Mouse (Mus musculus) liver, embryonic 14.5 days (tissue): Measurements from ENCODE around the gene Rcor1. TPM values are rescaled to one million over a fixed set of nuclear protein-coding genes. Genes with fewer than 3 reads are reported as not detected.

Experiments
- ATAC-seq: fragments of 200-750 bp; cut with Nextera tagmentation; 2 replicates; pipeline ENCODE4 v1.8.0; 2017; ENCODE audit warnings: moderate number of reproducible peaks, mild to moderate bottlenecking, moderate library complexity; ENCODE audit not compliant: insufficient read depth
- DNase-seq, 3 experiments: peaks; one replicate each; pipeline ENCODE4 v3.0.0-alpha.2; 2012 to 2013; ENCODE audit warnings: low read depth in 3 of 3, low spot score in 3 of 3
- H3K27ac ChIP-seq: fragments of 300-500 bp; sonication (generic); 2 replicates; pipeline ENCODE4 v1.5.1; 2014; ENCODE audit warnings: moderate library complexity, mild to moderate bottlenecking, control low read depth, inconsistent platforms
- H3K27me3 ChIP-seq: fragments of 300-500 bp; sonication (generic); 2 replicates; pipeline ENCODE4 v1.6.1; 2014; ENCODE audit warnings: mild to moderate bottlenecking, low read length, moderate library complexity; ENCODE audit not compliant: control insufficient read depth, insufficient read depth
- H3K36me3 ChIP-seq: fragments of 300-500 bp; sonication (generic); replicated peaks from 2 replicates; pipeline ENCODE4 v1.6.1; 2014; ENCODE audit warnings: low read depth; ENCODE audit not compliant: control insufficient read depth, insufficient read depth
- H3K4me1 ChIP-seq, 2 experiments: fragments of 200-500 bp in 1 of 2; fragments of 300-500 bp in 1 of 2; sonication (generic) in 1 of 2; replicated peaks; 2 replicates each; pipeline ENCODE4 v1.6.1; 2012 to 2014; ENCODE audit warnings: antibody characterized with exemption in 1 of 2, inconsistent platforms in 1 of 2, low read length in 1 of 2; ENCODE audit not compliant: control insufficient read depth in 2 of 2, insufficient read depth in 2 of 2
- H3K4me2 ChIP-seq: fragments of 300-500 bp; sonication (generic); 2 replicates; pipeline ENCODE4 v1.6.1; 2014; ENCODE audit warnings: low read depth, mild to moderate bottlenecking, control low read depth, moderate library complexity
- H3K4me3 ChIP-seq, 2 experiments: fragments of 200-500 bp in 1 of 2; fragments of 300-500 bp in 1 of 2; sonication (generic) in 1 of 2; 2 replicates each; pipeline ENCODE4 v1.5.1; 2012 to 2014; ENCODE audit warnings: low read depth in 2 of 2, low read length in 2 of 2, mild to moderate bottlenecking in 2 of 2, control low read depth in 1 of 2, inconsistent platforms in 1 of 2, moderate library complexity in 1 of 2; ENCODE audit not compliant: insufficient read depth in 1 of 2
- H3K9ac ChIP-seq: fragments of 300-500 bp; sonication (generic); replicated peaks from 2 replicates; pipeline ENCODE4 v1.6.1; 2014; ENCODE audit warnings: mild to moderate bottlenecking, control low read depth, moderate library complexity
- H3K9me3 ChIP-seq: fragments of 300-500 bp; sonication (generic); 2 replicates; pipeline ENCODE4 v1.6.1; 2016; ENCODE audit warnings: low read length, mixed read lengths; ENCODE audit not compliant: control insufficient read depth
- CTCF ChIP-seq: IDR thresholded peaks from 2 replicates; pipeline ENCODE4 v1.5.1; 2016; ENCODE audit warnings: antibody characterized with exemption, low read depth, control low read depth
- EP300 ChIP-seq: IDR thresholded peaks from 2 replicates; pipeline ENCODE4 v1.6.1; 2016; ENCODE audit warnings: antibody characterized with exemption, low read depth
- WGBS: fragments of 180-500 bp; shearing (Covaris S2); extraction: QIAGEN DNeasy Blood & Tissue Kit; methylation state at CpG from one replicate; pipeline ENCODE4 v1.1.7; 2014; ENCODE audit not compliant: insufficient replicate concordance; 5-methylcytosine and 5-hydroxymethylcytosine counted together
- polyA plus RNA-seq, 2 experiments: library from polyadenylated mRNA; depleted of rRNA in 1 of 2; stranded (reverse) in 1 of 2; unstranded in 1 of 2; fragments of >200 nt; fragmentation: Nextera tagmentation in 1 of 2; extraction: Ambion mirVana in 1 of 2; gene quantifications; 2 replicates each; pipeline versions ENCODE4 v1.2.1 to v1.2.3; 2012 to 2014

Gene Rcor1
- polyA plus RNA-seq, 2 experiments = 5.8 to 9.1 TPM

DNA sequence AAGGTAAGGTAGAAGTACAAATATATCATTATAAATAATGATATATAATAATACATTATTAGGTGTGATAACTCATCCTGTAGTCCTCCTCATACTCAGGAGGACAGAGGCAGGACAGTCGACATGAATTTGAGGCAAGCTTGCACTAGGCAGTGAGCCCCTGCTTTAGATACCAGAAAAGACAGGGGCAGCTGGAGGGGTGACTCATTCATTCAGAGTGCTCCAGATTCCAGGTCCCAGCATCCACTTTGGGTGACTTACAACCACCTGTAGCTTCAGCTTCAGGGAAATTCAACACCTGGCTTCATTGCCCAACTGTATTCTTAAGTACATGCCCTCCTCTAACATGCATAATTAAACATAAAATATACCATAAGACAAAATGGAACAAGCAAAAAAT lies 7.7 kb downstream of the Rcor1 start:
- Histone ChIP-seq H3K4me1 (no peaks in the 10 kb centered on the region; a peak in 1 of 4 replicates), H3K9ac (no peak overlapping the region), H3K9me3 (no peaks in the 10 kb centered on the region), H3K4me2 (no peak overlapping the region), H3K27ac (no peak overlapping the region), H3K27me3 (no peaks in the 10 kb centered on the region), H3K4me3 (no peak overlapping the region), H3K36me3 (no peaks in the 10 kb centered on the region; the same call in 1 of the 2 replicates)
- WGBS = 57% methylated on average over 1 of the region's 1 CpGs
- DNase-seq = no peak
- no peak for ATAC-seq
- no peak for TF ChIP-seq CTCF
- no peak for TF ChIP-seq EP300

DNA sequence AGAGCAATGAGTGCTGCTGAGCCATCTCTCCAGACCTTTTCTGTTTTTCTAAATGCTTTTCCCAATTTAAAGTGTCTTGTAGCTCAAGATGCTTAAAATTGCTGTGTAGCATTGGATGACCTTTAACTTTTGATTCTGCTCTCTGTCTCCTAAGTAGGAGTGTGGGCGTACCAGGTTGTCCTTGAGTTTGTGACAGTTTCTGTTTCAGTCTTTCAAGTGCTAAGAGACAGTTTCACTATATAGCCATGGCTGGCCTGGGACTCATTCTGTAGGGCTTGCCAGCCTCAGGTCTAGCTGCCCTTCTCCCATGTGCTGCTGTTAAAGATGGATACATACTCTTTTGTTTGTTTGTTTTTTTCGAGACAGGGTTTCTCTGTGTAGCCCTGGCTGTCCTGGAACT lies 9.1 kb downstream of the Rcor1 start:
- H3K36me3 ChIP-seq = no peaks in the 10 kb centered on the region; the same call in 1 of the 2 replicates

DNA sequence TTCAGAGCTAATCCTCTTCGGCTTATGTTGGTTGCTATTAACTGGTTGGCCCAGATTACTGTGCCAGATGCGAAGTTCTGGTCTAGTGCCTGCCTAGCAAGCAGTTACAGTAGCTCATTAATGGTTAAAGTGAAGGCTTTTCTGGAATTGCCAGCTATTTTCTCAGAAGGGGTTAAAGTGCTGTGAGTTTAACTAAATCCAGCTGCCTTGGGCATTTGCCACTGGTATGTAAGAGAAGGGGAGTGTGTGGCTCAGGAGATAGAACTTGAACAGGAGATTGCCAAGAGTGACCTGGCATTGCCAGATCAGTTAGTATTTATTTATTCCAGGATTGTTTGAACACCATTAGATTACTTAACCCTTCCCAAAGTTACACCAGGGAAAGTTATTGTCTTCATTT lies 11.1 kb downstream of the Rcor1 start:
- 79% methylated on average over 2 of the region's 2 CpGs for WGBS
- Histone ChIP-seq H3K36me3 (no peaks in the 10 kb centered on the region; the same call in 1 of the 2 replicates), H3K9me3 (no peaks in the 10 kb centered on the region), H3K27me3 (no peaks in the 10 kb centered on the region), H3K4me3 (no peak overlapping the region), H3K27ac (no peak overlapping the region), H3K9ac (no peak overlapping the region), H3K4me2 (no peak overlapping the region), H3K4me1 (no peaks in the 10 kb centered on the region; a peak in 1 of 4 replicates)
- ATAC-seq (no peak), DNase-seq (no peak)
- no peak for TF ChIP-seq CTCF
- no peak for TF ChIP-seq EP300

More for the DNA sequence above, 9.1 kb downstream of the Rcor1 start:
- Histone ChIP-seq H3K4me3 (no peak overlapping the region), H3K4me2 (no peak overlapping the region), H3K9me3 (no peaks in the 10 kb centered on the region), H3K27me3 (no peaks in the 10 kb centered on the region), H3K27ac (no peak overlapping the region), H3K4me1 (no peaks in the 10 kb centered on the region; a peak in 1 of 4 replicates), H3K9ac (no peak overlapping the region)
- 78% methylated on average over 2 of the region's 2 CpGs for WGBS
- no peak for DNase-seq
- TF ChIP-seq CTCF (no peak), EP300 (no peak)
- no peak for ATAC-seq

DNA sequence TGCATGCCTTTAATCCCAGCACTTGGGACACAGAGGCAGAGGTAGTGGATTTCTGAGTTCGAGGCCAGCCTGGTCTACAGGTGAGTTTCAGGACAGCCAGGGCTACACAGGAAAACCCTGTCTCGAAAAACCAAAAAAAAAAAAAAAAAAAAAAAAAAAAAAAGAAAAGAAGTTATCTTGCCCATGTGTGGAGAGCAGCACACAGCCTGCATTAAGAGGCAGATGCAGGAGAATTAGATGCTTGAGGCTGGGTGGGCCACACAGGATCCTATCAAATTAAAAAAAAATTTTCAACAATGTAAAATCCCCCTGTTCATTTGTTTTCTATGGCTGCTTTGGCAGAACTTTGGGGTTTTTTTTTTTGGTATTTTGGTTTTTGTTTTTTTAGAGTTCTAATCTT lies 24.2 kb downstream of the Rcor1 start:
- Histone ChIP-seq H3K27ac (no peak overlapping the region), H3K4me3 (no peak overlapping the region), H3K9ac (no peak overlapping the region), H3K4me1 (peaks cover 0 to 4% of the 10 kb centered on the region in 2 experiments; a peak in 2 of 4 replicates), H3K36me3 (no peaks in the 10 kb centered on the region; the same call in 1 of the 2 replicates), H3K4me2 (no peak overlapping the region), H3K27me3 (no peaks in the 10 kb centered on the region), H3K9me3 (no peaks in the 10 kb centered on the region)
- DNase-seq = no peak
- WGBS = 48% methylated on average over 2 of the region's 2 CpGs
- ATAC-seq = no peak
- TF ChIP-seq CTCF (no peak), EP300 (no peak)

DNA sequence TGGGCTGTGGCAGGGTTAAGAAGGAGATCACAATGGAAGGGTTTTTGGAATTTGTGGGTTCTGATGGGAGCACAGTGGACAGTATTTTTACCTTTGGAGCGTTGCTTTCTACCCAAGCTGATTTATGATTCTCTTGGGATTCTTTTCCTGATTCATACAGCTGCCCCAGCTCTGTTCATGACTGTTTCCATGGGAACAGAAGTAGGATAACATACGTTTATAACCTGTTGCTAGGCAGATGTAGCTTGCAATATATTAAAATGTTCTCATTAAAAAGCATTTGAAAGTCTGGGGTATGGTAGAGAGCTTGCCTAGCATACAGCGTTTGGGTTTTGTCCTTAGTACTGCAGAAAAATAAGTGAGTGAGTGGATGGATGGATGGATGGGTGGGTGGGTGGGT lies 25.1 kb downstream of the Rcor1 start:
- peaks cover 0 to 4% of the 10 kb centered on the region in 2 experiments; a peak in 2 of 4 replicates for H3K4me1 ChIP-seq
- no peak overlapping the region for H3K4me2 ChIP-seq
- ATAC-seq (no peak), DNase-seq (no peak)
- no peak overlapping the region for H3K4me3 ChIP-seq
- no peak overlapping the region for H3K27ac ChIP-seq
- TF ChIP-seq CTCF (no peak), EP300 (no peak)
- no peaks in the 10 kb centered on the region; the same call in 1 of the 2 replicates for H3K36me3 ChIP-seq
- 82% methylated on average over 3 of the region's 3 CpGs for WGBS
- no peaks in the 10 kb centered on the region for H3K9me3 ChIP-seq
- H3K27me3 ChIP-seq = no peaks in the 10 kb centered on the region
- H3K9ac ChIP-seq = no peak overlapping the region
